In the genomic region with DNA sequence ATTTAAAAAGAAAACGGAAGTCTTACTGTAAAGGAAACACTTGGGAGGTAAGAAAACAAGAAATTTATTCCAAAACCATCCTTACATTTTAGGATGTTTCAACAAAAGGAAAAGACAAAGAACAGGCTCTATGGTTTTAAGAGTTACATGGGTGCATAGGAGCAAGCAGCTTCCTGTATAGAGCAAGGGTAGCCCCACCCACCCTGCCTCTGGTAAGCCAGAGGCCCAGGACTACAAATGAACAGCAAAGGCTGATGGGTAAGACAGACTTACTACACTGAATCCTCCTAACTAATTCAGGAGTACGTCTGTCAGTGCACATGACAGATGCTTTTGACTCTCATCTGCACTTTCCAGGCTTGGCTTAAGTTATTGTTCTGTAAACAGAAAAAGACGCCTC, we compare ENCODE assay signal across 27 mouse cellular contexts. TPM values are rescaled to one million over a fixed set of nuclear protein-coding genes. Genes with fewer than 3 reads are reported as not detected.
A peak's percentile ranks its signal among the peaks of the same experiment; 100 is the strongest.
DNase-seq lines count a peak whose midpoint lies in the region; ATAC-seq and TF ChIP-seq lines count a peak whose summit lies in the region.
"Had no signal": no experiment of that assay in that cellular context is flagged by ENCODE, and none has a peak within 500 bp of the region (broad histone marks: within the 10 kb centered on the region; RNA-seq: fewer than 3 reads in every experiment).

No protein-coding gene starts in this region.

- ATAC-seq in hindbrain, embryonic 16.5 days, result no peak
- no peak for ATAC-seq in forebrain, embryonic 13.5 days
- ATAC-seq: forebrain, embryonic 15.5 days had no signal

- no peak overlapping the region for H3K4me2 ChIP-seq in hindbrain, embryonic 16.5 days (ENCODE audit: low read length)
- H3K4me2 ChIP-seq in forebrain, embryonic 13.5 days, result no peak overlapping the region
- H3K4me2 ChIP-seq: forebrain, embryonic 15.5 days; heart, embryonic 12.5 days; hindbrain, embryonic 14.5 days; limb, embryonic 12.5 days; liver, embryonic 15.5 days; lung, embryonic 14.5 days had no signal

- H3K27ac ChIP-seq in MEL (ENCODE audit: control insufficient read depth, low read depth, low read length), result no peak overlapping the region
- H3K27ac ChIP-seq in hindbrain, embryonic 16.5 days (ENCODE audit: low read depth, low read length), result no peak overlapping the region
- H3K27ac ChIP-seq in forebrain, embryonic 13.5 days, result no peak overlapping the region
- H3K27ac ChIP-seq: forebrain, embryonic 15.5 days; heart, adult 2 months; hindbrain, embryonic 14.5 days; limb, embryonic 12.5 days; liver, embryonic 15.5 days; stomach, postnatal 0 days had no signal

- H3K36me3 ChIP-seq in MEL (ENCODE audit: control insufficient read depth in 1 of 2, insufficient read depth in 2 of 2, low read length in 2 of 2), result peaks cover 0 to 6% of the 10 kb centered on the region in 2 experiments; a peak in 2 of 4 replicates
- H3K36me3 ChIP-seq in hindbrain, embryonic 16.5 days (ENCODE audit: control insufficient read depth, insufficient read depth, low read length), result no peaks in the 10 kb centered on the region
- no peaks in the 10 kb centered on the region for H3K36me3 ChIP-seq in forebrain, embryonic 13.5 days (ENCODE audit: poor library complexity, severe bottlenecking)
- H3K36me3 ChIP-seq: forebrain, embryonic 15.5 days; heart, embryonic 12.5 days; limb, embryonic 12.5 days; liver, embryonic 15.5 days had no signal

- peaks cover 3 to 6% of the 10 kb centered on the region in 2 experiments; a peak in 3 of 4 replicates for H3K4me1 ChIP-seq in MEL (ENCODE audit: control insufficient read depth in 1 of 2, insufficient read depth in 2 of 2, low read length in 2 of 2)
- no peaks in the 10 kb centered on the region for H3K4me1 ChIP-seq in hindbrain, embryonic 16.5 days (ENCODE audit: control insufficient read depth, insufficient read depth, low read depth, low read length)
- no peaks in the 10 kb centered on the region for H3K4me1 ChIP-seq in forebrain, embryonic 13.5 days
- H3K4me1 ChIP-seq: forebrain, embryonic 15.5 days; heart, embryonic 12.5 days; liver, embryonic 15.5 days had no signal

- TF ChIP-seq EP300 in MEL (IDR thresholded peaks at IDR 0.05; ENCODE audit: low read depth in 1 of 2, low read length in 2 of 2), result no peak

- no peak for TF ChIP-seq CTCF in MEL (IDR thresholded peaks at IDR 0.05 in 2 of 3, conservative IDR thresholded peaks at IDR 0.05 in 1 of 3; ENCODE audit: control insufficient read depth in 1 of 3, insufficient read depth in 1 of 3, low read depth in 2 of 3, low read length in 3 of 3, poor library complexity in 1 of 3, severe bottlenecking in 1 of 3)

- no peak overlapping the region for H3K4me3 ChIP-seq in MEL (ENCODE audit: control insufficient read depth in 1 of 2, insufficient read depth in 1 of 2, low read depth in 2 of 2, low read length in 2 of 2)
- no peak overlapping the region for H3K4me3 ChIP-seq in hindbrain, embryonic 16.5 days (ENCODE audit: low read length)
- no peak overlapping the region for H3K4me3 ChIP-seq in forebrain, embryonic 13.5 days
- H3K4me3 ChIP-seq: forebrain, embryonic 15.5 days; heart, adult 2 months; heart, embryonic 12.5 days; limb, embryonic 12.5 days; liver, embryonic 15.5 days had no signal

- no peaks in the 10 kb centered on the region for H3K27me3 ChIP-seq in MEL (ENCODE audit: control insufficient read depth in 1 of 2, insufficient read depth in 2 of 2, low read length in 2 of 2)
- H3K27me3 ChIP-seq in hindbrain, embryonic 16.5 days (replicated peaks; ENCODE audit: control insufficient read depth, insufficient read depth, low read length), result no peaks in the 10 kb centered on the region
- no peaks in the 10 kb centered on the region for H3K27me3 ChIP-seq in forebrain, embryonic 13.5 days
- H3K27me3 ChIP-seq: forebrain, embryonic 15.5 days; heart, embryonic 12.5 days; limb, embryonic 12.5 days; liver, embryonic 15.5 days had no signal

- no peaks in the 10 kb centered on the region for H3K79me2 ChIP-seq in MEL (ENCODE audit: control insufficient read depth, insufficient read depth, low read length, poor library complexity)

- no peaks in the 10 kb centered on the region for H3K9me3 ChIP-seq in MEL (replicated peaks; ENCODE audit: insufficient read depth, low read length)
- no peaks in the 10 kb centered on the region for H3K9me3 ChIP-seq in hindbrain, embryonic 16.5 days (ENCODE audit: control insufficient read depth, low read length)
- no peaks in the 10 kb centered on the region for H3K9me3 ChIP-seq in forebrain, embryonic 13.5 days (replicated peaks)
- H3K9me3 ChIP-seq: forebrain, embryonic 15.5 days; heart, embryonic 12.5 days; limb, embryonic 12.5 days; liver, embryonic 15.5 days had no signal

- 77% methylated on average over 3 of the region's 3 CpGs for WGBS in hindbrain, embryonic 16.5 days
- 87% methylated on average over 3 of the region's 3 CpGs for WGBS in forebrain, embryonic 13.5 days

- TF ChIP-seq POLR2A in MEL (IDR thresholded peaks at IDR 0.05; ENCODE audit: control insufficient read depth in 1 of 2, insufficient read depth in 1 of 2, low read depth in 1 of 2, low read length in 2 of 2, poor library complexity in 1 of 2), result no peak

- H3K9ac ChIP-seq in MEL (ENCODE audit: control insufficient read depth, low read depth, low read length, poor library complexity, severe bottlenecking), result no peak overlapping the region
- no peak overlapping the region for H3K9ac ChIP-seq in hindbrain, embryonic 16.5 days (ENCODE audit: low read depth, low read length)
- no peak overlapping the region for H3K9ac ChIP-seq in forebrain, embryonic 13.5 days
- H3K9ac ChIP-seq: forebrain, embryonic 15.5 days; heart, embryonic 12.5 days; hindbrain, embryonic 14.5 days; limb, embryonic 12.5 days; liver, embryonic 15.5 days; lung, embryonic 14.5 days had no signal

- TF ChIP-seq RAD21 in MEL (IDR thresholded peaks at IDR 0.05; ENCODE audit: low read depth, low read length), result no peak

- DNase-seq in CD4-positive, CD25-positive, alpha-beta regulatory T cell, adult 2 months (ENCODE audit: low read depth, low spot score), result peak; percentile 50
- peak; percentile 75 for DNase-seq in MEL (ENCODE audit: low read depth, low spot score)
- peak; percentile 59 for DNase-seq in naive thymus-derived CD4-positive, alpha-beta T cell, adult 2 months (ENCODE audit: low read depth)
- DNase-seq in thymus, postnatal 25 days, result peak; percentile 54
- no peak for DNase-seq in kidney, postnatal 14 days
- DNase-seq in kidney, adult 9 months, result no peak
- DNase-seq: adrenal gland, postnatal 25 days; B cell, adult 2 months; cerebellum, adult 18-20 months; cerebellum, postnatal 25 days; gastrocnemius, postnatal 36 days; heart, adult 2 months; kidney, adult 2 months; kidney, postnatal 10 days; lung, embryonic 14.5 days; lung, postnatal 14 days; midbrain, embryonic 14.5 days; right cerebral cortex, adult 18-20 months; right cerebral cortex, postnatal 4 days had no signal

TF ChIP-seq in MEL, 35 proteins besides CTCF, POLR2A, EP300 and RAD21:
- TF ChIP-seq ELF1 (IDR thresholded peaks at IDR 0.05; ENCODE audit: low read depth, low read length) (0 out of 2 replicates have a peak, but pooled peaks have one; percentile 24), ETS1 (IDR thresholded peaks at IDR 0.05; ENCODE audit: low read depth, low read length) (no peak), GATA1 (IDR thresholded peaks at IDR 0.05; ENCODE audit: low read depth, low read length) (no peak), BHLHE40 (IDR thresholded peaks at IDR 0.05; ENCODE audit: borderline replicate concordance, low read depth, low read length) (no peak)
TF ChIP-seq in MEL: peak in this region for 1.

RNA-seq across cellular contexts. Expression of a gene that starts 38.7 kb away (rescaled TPM):
- 11.2 and 13.3 TPM in 2 replicates for total RNA-seq in MEL (2012; rRNA removed)
- 10 to 100 TPM; 16.9 to 41.7 TPM for polyA plus RNA-seq in MEL (2012; ENCODE audit: insufficient read depth in 1 of 2, insufficient read length in 2 of 2, low read depth in 1 of 2, low replicate concordance in 2 of 2, missing spikeins in 1 of 2)
- 103 and 108 TPM in 2 replicates for polyA plus RNA-seq in hindbrain, embryonic 16.5 days (2015; fragmentation: Nextera tagmentation; extraction: Ambion mirVana)
- 89.5 and 92.8 TPM in 2 replicates for polyA plus RNA-seq in forebrain, embryonic 13.5 days (2015; fragmentation: Nextera tagmentation; extraction: Ambion mirVana)

Comparison
In these comparisons a context has a peak if more than half of its experiments do, and no peak if none do; other contexts are left out.
1. DNase-seq: peak in CD4-positive, CD25-positive, alpha-beta regulatory T cell, adult 2 months (single experiment), MEL (single experiment), naive thymus-derived CD4-positive, alpha-beta T cell, adult 2 months (single experiment) and thymus, postnatal 25 days (single experiment); none in kidney, postnatal 14 days (single experiment) and kidney, adult 9 months (single experiment).